Mouse (Mus musculus) embryonic facial prominence, embryonic 12.5 days (tissue): ENCODE results near the gene Fam184a. TPM values are rescaled to one million over a fixed set of nuclear protein-coding genes. Genes with fewer than 3 reads are reported as not detected.

Experiments used
- ATAC-seq: fragments of 200-750 bp; cut with Nextera tagmentation; 2 replicates; pipeline ENCODE4 v1.8.0; 2017; ENCODE audit not compliant: insufficient number of reproducible peaks, insufficient read depth, low FRiP score, low TSS enrichment
- H3K27ac ChIP-seq: fragments of 300-500 bp; sonication (generic); 2 replicates; pipeline ENCODE4 v1.5.1; 2016; ENCODE audit warnings: mild to moderate bottlenecking
- H3K27me3 ChIP-seq: fragments of 300-500 bp; sonication (generic); 2 replicates; pipeline ENCODE4 v1.6.1; 2016; ENCODE audit warnings: mild to moderate bottlenecking, moderate library complexity
- H3K36me3 ChIP-seq: fragments of 300-500 bp; sonication (generic); 2 replicates; pipeline ENCODE4 v1.6.1; 2016; ENCODE audit warnings: mild to moderate bottlenecking
- H3K4me1 ChIP-seq: fragments of 300-500 bp; sonication (generic); 2 replicates; pipeline ENCODE4 v1.6.1; 2016
- H3K4me2 ChIP-seq: fragments of 300-500 bp; sonication (generic); replicated peaks from 2 replicates; pipeline ENCODE4 v1.6.1; 2016; ENCODE audit warnings: mild to moderate bottlenecking, moderate library complexity
- H3K4me3 ChIP-seq: fragments of 300-500 bp; sonication (generic); 2 replicates; pipeline ENCODE4 v1.5.1; 2016; ENCODE audit warnings: mild to moderate bottlenecking
- H3K9ac ChIP-seq: fragments of 300-500 bp; sonication (generic); 2 replicates; pipeline ENCODE4 v1.6.1; 2016; ENCODE audit warnings: mild to moderate bottlenecking, moderate library complexity
- H3K9me3 ChIP-seq: fragments of 300-500 bp; sonication (generic); 2 replicates; pipeline ENCODE4 v1.6.1; 2016; ENCODE audit warnings: mild to moderate bottlenecking, moderate library complexity
- WGBS: fragments of 180-500 bp; shearing (Covaris S2); methylation state at CpG from one replicate; pipeline ENCODE4 v1.1.7; 2016; 5-methylcytosine and 5-hydroxymethylcytosine counted together
- polyA plus RNA-seq: library from polyadenylated mRNA; unstranded; fragments of >200 nt; fragmentation: Nextera tagmentation; extraction: Ambion mirVana; gene quantifications from 2 replicates; pipeline ENCODE4 v1.2.1, GENCODE M21; 2016

Gene Fam184a
- polyA plus RNA-seq, 1 experiment from 2014 or later: 8.4 TPM

- Histone ChIP-seq H3K9ac (peak overlapping the region; percentile 78), H3K27ac (peak overlapping the region; percentile 96), H3K4me1 (peaks cover 9% of the 10 kb centered on the region; the same call in 1 of the 2 replicates), H3K9me3 (no peaks in the 10 kb centered on the region), H3K4me3 (peak overlapping the region; percentile 75), H3K4me2 (peak overlapping the region; percentile 36), H3K36me3 (peaks cover 7% of the 10 kb centered on the region), H3K27me3 (no peaks in the 10 kb centered on the region)
- ATAC-seq: peak; percentile 96
- under 1% methylated on average over 35 of the region's 35 CpGs for WGBS
These were observed 121.0 kb downstream of the Fam184a start for GRCm38 (mm10) chr10:53629918-53630250.

- Histone ChIP-seq H3K36me3 (peaks cover 8% of the 10 kb centered on the region), H3K4me3 (peak overlapping the region; percentile 75), H3K4me1 (peaks cover 9% of the 10 kb centered on the region; the same call in 1 of the 2 replicates), H3K9ac (peak overlapping the region; percentile 78), H3K9me3 (no peaks in the 10 kb centered on the region), H3K27me3 (no peaks in the 10 kb centered on the region), H3K4me2 (peak overlapping the region; percentile 36), H3K27ac (peak overlapping the region; percentile 96)
- under 1% methylated on average over 66 of the region's 67 CpGs for WGBS
- ATAC-seq: peak; percentile 67
These were observed 121.5 kb downstream of the Fam184a start for GRCm38 (mm10) chr10:53629247-53629917.

DNA sequence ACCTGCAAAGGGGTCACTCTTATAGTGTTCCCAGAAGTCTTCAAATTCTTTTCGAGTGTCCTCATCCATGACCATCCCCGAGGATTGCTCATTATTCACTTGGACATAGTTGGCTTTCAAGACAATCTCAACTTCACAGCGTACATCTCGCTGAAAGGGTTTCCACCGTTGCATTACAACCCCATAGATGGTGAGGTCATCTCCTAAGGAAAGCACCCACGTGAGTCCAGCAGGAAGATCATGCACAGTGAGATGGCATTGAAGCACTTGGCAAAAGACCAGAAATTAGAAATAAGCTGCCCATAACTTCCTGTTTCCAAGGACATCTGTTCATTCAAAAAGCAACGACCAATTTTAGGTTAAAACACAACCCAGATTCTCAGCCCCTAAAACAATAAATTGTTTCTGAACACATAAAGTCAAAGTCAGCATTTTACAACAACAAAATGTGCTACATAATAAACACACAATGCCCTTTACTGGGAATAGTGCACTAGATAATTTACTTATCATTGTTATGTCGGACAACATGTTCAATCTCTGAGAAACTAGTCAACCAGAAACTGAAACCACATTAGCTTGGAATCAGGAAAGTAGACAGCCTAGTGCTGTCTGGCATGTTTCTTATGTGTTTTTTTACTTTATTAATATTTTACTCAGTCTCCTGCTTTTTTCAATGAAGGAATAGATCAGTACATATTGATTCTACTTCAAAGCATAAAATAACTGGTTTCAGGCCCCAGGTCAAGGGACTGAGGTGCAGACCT lies 134.9 kb downstream of the Fam184a start:
- ATAC-seq: no peak
- Histone ChIP-seq H3K9ac (no peak overlapping the region), H3K36me3 (peaks cover 38% of the 10 kb centered on the region), H3K4me2 (no peak overlapping the region), H3K4me1 (no peaks in the 10 kb centered on the region), H3K27ac (no peak overlapping the region), H3K4me3 (no peak overlapping the region), H3K27me3 (no peaks in the 10 kb centered on the region), H3K9me3 (no peaks in the 10 kb centered on the region)
- WGBS: 91% methylated on average over 8 of the region's 8 CpGs

- ATAC-seq: no peak
- Histone ChIP-seq H3K4me2 (no peak overlapping the region), H3K9ac (no peak overlapping the region), H3K4me1 (no peaks in the 10 kb centered on the region), H3K36me3 (peaks cover 43% of the 10 kb centered on the region), H3K27me3 (no peaks in the 10 kb centered on the region), H3K9me3 (no peaks in the 10 kb centered on the region), H3K4me3 (no peak overlapping the region), H3K27ac (no peak overlapping the region)
- 81% methylated on average over 1 of the region's 1 CpGs for WGBS
These were observed 137.0 kb downstream of the Fam184a start for GRCm38 (mm10) chr10:53613955-53614354.

- ATAC-seq: no peak
- H3K9ac ChIP-seq: no peak overlapping the region
- no peak overlapping the region for H3K4me3 ChIP-seq
- H3K27ac ChIP-seq: no peak overlapping the region
- no peak overlapping the region for H3K4me2 ChIP-seq
- peaks cover 53% of the 10 kb centered on the region for H3K36me3 ChIP-seq
- WGBS: 76% methylated on average over 1 of the region's 1 CpGs
- no peaks in the 10 kb centered on the region for H3K4me1 ChIP-seq
- H3K27me3 ChIP-seq: no peaks in the 10 kb centered on the region
- no peaks in the 10 kb centered on the region for H3K9me3 ChIP-seq
These were observed 138.8 kb downstream of the Fam184a start for GRCm38 (mm10) chr10:53612172-53612571.

GRCm38 (mm10) chr10:53608274-53608673 lies 142.6 kb downstream of the Fam184a start:
- peaks cover 48% of the 10 kb centered on the region for H3K36me3 ChIP-seq
- no peak overlapping the region for H3K9ac ChIP-seq
- 73% methylated on average over 2 of the region's 2 CpGs for WGBS
- H3K4me3 ChIP-seq: no peak overlapping the region
- no peak overlapping the region for H3K4me2 ChIP-seq
- no peak for ATAC-seq
- no peaks in the 10 kb centered on the region for H3K4me1 ChIP-seq
- H3K27ac ChIP-seq: no peak overlapping the region
- H3K9me3 ChIP-seq: no peaks in the 10 kb centered on the region
- no peaks in the 10 kb centered on the region for H3K27me3 ChIP-seq

DNA sequence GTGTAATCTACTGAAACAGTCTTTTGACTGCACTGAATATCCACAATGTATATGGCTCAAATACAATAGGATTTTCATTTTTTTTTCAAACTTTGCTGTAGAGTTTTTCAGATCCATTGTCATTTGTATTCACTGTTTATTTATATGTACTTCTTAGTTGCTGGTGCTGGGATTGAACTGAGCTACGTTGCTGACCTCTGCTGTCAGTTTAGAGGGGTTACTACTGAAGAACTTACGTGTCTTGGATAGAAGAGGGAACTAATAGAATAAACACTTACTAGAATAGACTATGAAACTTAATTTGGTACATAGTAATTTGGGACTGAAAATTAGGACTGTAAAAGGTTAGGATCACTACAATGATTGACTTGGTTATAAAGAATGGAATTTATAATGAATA lies 145.6 kb downstream of the Fam184a start:
- no peaks in the 10 kb centered on the region for H3K27me3 ChIP-seq
- ATAC-seq: no peak
- H3K4me1 ChIP-seq: peaks cover 5% of the 10 kb centered on the region; the same call in 1 of the 2 replicates
- H3K9me3 ChIP-seq: no peaks in the 10 kb centered on the region
- H3K9ac ChIP-seq: no peak overlapping the region
- H3K4me2 ChIP-seq: no peak overlapping the region
- H3K36me3 ChIP-seq: peaks cover 43% of the 10 kb centered on the region
- H3K4me3 ChIP-seq: no peak overlapping the region
- 63% methylated on average over 2 of the region's 2 CpGs for WGBS
- H3K27ac ChIP-seq: no peak overlapping the region

- H3K4me1 ChIP-seq: peaks cover 21% of the 10 kb centered on the region
- ATAC-seq: no peak
- H3K36me3 ChIP-seq: peaks cover 11% of the 10 kb centered on the region; the same call in 1 of the 2 replicates
- no peaks in the 10 kb centered on the region for H3K27me3 ChIP-seq
- no peaks in the 10 kb centered on the region for H3K9me3 ChIP-seq
- no peak overlapping the region for H3K9ac ChIP-seq
- H3K27ac ChIP-seq: no peak overlapping the region
- H3K4me3 ChIP-seq: peak overlapping the region; percentile 18
- 62% methylated on average over 5 of the region's 5 CpGs for WGBS
- H3K4me2 ChIP-seq: peak overlapping the region; percentile 45
These were observed 152.1 kb downstream of the Fam184a start for GRCm38 (mm10) chr10:53598821-53599220.

- Histone ChIP-seq H3K36me3 (peaks cover 7% of the 10 kb centered on the region; the same call in 1 of the 2 replicates), H3K27me3 (no peaks in the 10 kb centered on the region), H3K4me2 (peak overlapping the region; percentile 65), H3K9ac (peak overlapping the region; percentile 99), H3K27ac (peak overlapping the region; percentile 99), H3K4me3 (peak overlapping the region; percentile 98), H3K4me1 (peaks cover 21% of the 10 kb centered on the region), H3K9me3 (no peaks in the 10 kb centered on the region)
- ATAC-seq: no peak; the same call in 1 of the 2 replicates
- WGBS: under 1% methylated on average over 85 of the region's 99 CpGs
These were observed 153.6 kb downstream of the Fam184a start for GRCm38 (mm10) chr10:53597121-53597881.

DNA sequence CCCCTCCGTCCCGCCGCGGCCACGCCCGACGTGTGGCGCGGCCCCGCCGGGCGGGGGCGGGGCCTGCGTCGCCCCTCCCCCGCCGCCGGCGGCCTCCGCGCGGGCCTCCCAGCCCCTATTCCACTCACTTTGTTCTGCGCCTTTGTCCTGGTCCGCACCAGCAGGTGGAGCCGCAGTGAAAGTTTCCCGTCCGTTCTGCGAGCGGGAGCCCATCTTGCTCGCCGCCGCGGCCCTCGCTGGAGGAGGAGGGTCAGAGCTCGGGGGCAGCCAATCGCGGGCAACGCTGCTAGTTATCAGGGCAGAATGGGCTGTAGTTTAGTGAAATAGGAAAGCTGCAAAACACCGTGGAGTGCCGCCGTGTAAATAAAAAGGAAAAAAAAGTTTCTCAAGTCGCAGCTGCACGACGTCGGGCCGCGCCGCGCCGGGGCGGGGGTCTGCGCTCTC lies 154.2 kb downstream of the Fam184a start, which contains the start of gene Asf1a:
Gene Asf1a, plus strand, starts transcription at position 81 of the 444 bp plus-strand sequence.
- H3K4me2 ChIP-seq: peak within 1 kb of the TSS; percentile 65
- WGBS: 0% methylated on average over 37 of the region's 52 CpGs
- peaks cover 21% of the 10 kb centered on the region for H3K4me1 ChIP-seq
- H3K4me3 ChIP-seq: peak within 1 kb of the TSS; percentile 98
- peak; percentile 98 for ATAC-seq
- H3K36me3 ChIP-seq: peaks cover 7% of the 10 kb centered on the region; the same call in 1 of the 2 replicates
- H3K27me3 ChIP-seq: no peaks in the 10 kb centered on the region
- H3K27ac ChIP-seq: peak within 1 kb of the TSS; percentile 99
- H3K9ac ChIP-seq: peak within 1 kb of the TSS; percentile 99
- no peaks in the 10 kb centered on the region for H3K9me3 ChIP-seq
